Mouse (Mus musculus): ENCODE data around the gene Gna14. TPM values are rescaled to one million over a fixed set of nuclear protein-coding genes. Genes with fewer than 3 reads are reported as not detected.

Gna14 gene
- total RNA-seq, 2 experiments from 2014 or later = 2.0 to 2.3 TPM

- DNase-seq (ENCODE audit: extremely low spot score in 1 of 2, low spot score in 1 of 2) = no peak
Observed at GRCm38 (mm10) chr19:16450824-16451223, 15.3 kb downstream of the Gna14 start.

- DNase-seq (ENCODE audit: extremely low spot score in 1 of 2, low spot score in 1 of 2) = no peak
Observed at GRCm38 (mm10) chr19:16456181-16456580, 20.6 kb downstream of the Gna14 start.

GRCm38 (mm10) chr19:16457127-16457526 lies 21.6 kb downstream of the Gna14 start:
- DNase-seq (ENCODE audit: extremely low spot score in 1 of 2, low spot score in 1 of 2) = no peak

- no peak for DNase-seq (ENCODE audit: extremely low spot score in 1 of 2, low spot score in 1 of 2)
Observed at GRCm38 (mm10) chr19:16459317-16459716, 23.8 kb downstream of the Gna14 start.

- no peak for DNase-seq (ENCODE audit: extremely low spot score in 1 of 2, low spot score in 1 of 2)
Observed at GRCm38 (mm10) chr19:16460292-16460691, 24.7 kb downstream of the Gna14 start.

- no peak for DNase-seq (ENCODE audit: extremely low spot score in 1 of 2, low spot score in 1 of 2)
Observed at GRCm38 (mm10) chr19:16460831-16461230, 25.3 kb downstream of the Gna14 start.

- no peak for DNase-seq (ENCODE audit: extremely low spot score in 1 of 2, low spot score in 1 of 2)
Observed at GRCm38 (mm10) chr19:16462461-16462860, 26.9 kb downstream of the Gna14 start.

- no peak for DNase-seq (ENCODE audit: extremely low spot score in 1 of 2, low spot score in 1 of 2)
Observed at GRCm38 (mm10) chr19:16464730-16465129, 29.2 kb downstream of the Gna14 start.

- DNase-seq (ENCODE audit: extremely low spot score in 1 of 2, low spot score in 1 of 2) = no peak
Observed at GRCm38 (mm10) chr19:16468756-16469374, 33.3 kb downstream of the Gna14 start.

GRCm38 (mm10) chr19:16472655-16473054 lies 37.1 kb downstream of the Gna14 start:
- DNase-seq (ENCODE audit: extremely low spot score in 1 of 2, low spot score in 1 of 2) = no peak

GRCm38 (mm10) chr19:16477314-16477946 lies 41.9 kb downstream of the Gna14 start:
- no peak for DNase-seq (ENCODE audit: extremely low spot score in 1 of 2, low spot score in 1 of 2)

- DNase-seq (ENCODE audit: extremely low spot score in 1 of 2, low spot score in 1 of 2) = no peak
Observed at GRCm38 (mm10) chr19:16478186-16478607, 42.6 kb downstream of the Gna14 start.

GRCm38 (mm10) chr19:16482047-16482446 lies 46.5 kb downstream of the Gna14 start:
- no peak for DNase-seq (ENCODE audit: extremely low spot score in 1 of 2, low spot score in 1 of 2)

GRCm38 (mm10) chr19:16484237-16484636 lies 48.7 kb downstream of the Gna14 start:
- no peak for DNase-seq (ENCODE audit: extremely low spot score in 1 of 2, low spot score in 1 of 2)

GRCm38 (mm10) chr19:16484671-16485070 lies 49.1 kb downstream of the Gna14 start:
- DNase-seq (ENCODE audit: extremely low spot score in 1 of 2, low spot score in 1 of 2) = no peak

GRCm38 (mm10) chr19:16490756-16491155 lies 55.2 kb downstream of the Gna14 start:
- DNase-seq (ENCODE audit: extremely low spot score in 1 of 2, low spot score in 1 of 2) = no peak

- DNase-seq (ENCODE audit: extremely low spot score in 1 of 2, low spot score in 1 of 2) = no peak
Observed at GRCm38 (mm10) chr19:16491497-16491896, 55.9 kb downstream of the Gna14 start.

GRCm38 (mm10) chr19:16492453-16492852 lies 56.9 kb downstream of the Gna14 start:
- no peak for DNase-seq (ENCODE audit: extremely low spot score in 1 of 2, low spot score in 1 of 2)

- DNase-seq (ENCODE audit: extremely low spot score in 1 of 2, low spot score in 1 of 2) = no peak
Observed at GRCm38 (mm10) chr19:16494816-16495516, 59.4 kb downstream of the Gna14 start.

GRCm38 (mm10) chr19:16496016-16496415 lies 60.5 kb downstream of the Gna14 start:
- no peak for DNase-seq (ENCODE audit: extremely low spot score in 1 of 2, low spot score in 1 of 2)

GRCm38 (mm10) chr19:16502054-16502453 lies 66.5 kb downstream of the Gna14 start:
- no peak for DNase-seq (ENCODE audit: extremely low spot score in 1 of 2, low spot score in 1 of 2)
